Mouse (Mus musculus) lung, postnatal 0 days (tissue): Measurements from ENCODE around the gene Fignl1. TPM values are rescaled to one million over a fixed set of nuclear protein-coding genes. Genes with fewer than 3 reads are reported as not detected.

Experiments used
- ATAC-seq: fragments of 200-750 bp; cut with Nextera tagmentation; 2 replicates; pipeline ENCODE4 v1.8.0; 2017; ENCODE audit warnings: moderate library complexity
- DNase-seq: peaks from one replicate; pipeline ENCODE4 v3.0.0-alpha.2; 2016; ENCODE audit warnings: low spot score
- H3K27ac ChIP-seq: fragments of 300-500 bp; sonication (generic); 2 replicates; pipeline ENCODE4 v1.5.1; 2014; ENCODE audit warnings: antibody characterized with exemption, mild to moderate bottlenecking, low read length, mixed read lengths
- H3K27me3 ChIP-seq: fragments of 300-500 bp; sonication (generic); replicated peaks from 2 replicates; pipeline ENCODE4 v1.6.1; 2014; ENCODE audit warnings: low read length, mixed read lengths; ENCODE audit not compliant: insufficient read depth
- H3K36me3 ChIP-seq: fragments of 300-500 bp; sonication (generic); 2 replicates; pipeline ENCODE4 v1.6.1; 2014; ENCODE audit warnings: low read length, mixed read lengths; ENCODE audit not compliant: insufficient read depth
- H3K4me1 ChIP-seq: fragments of 300-500 bp; sonication (generic); 2 replicates; pipeline ENCODE4 v1.6.1; 2014; ENCODE audit warnings: antibody characterized with exemption, low read depth, low read length, mixed read lengths; ENCODE audit not compliant: insufficient read depth
- H3K4me2 ChIP-seq: fragments of 300-500 bp; sonication (generic); replicated peaks from 2 replicates; pipeline ENCODE4 v1.6.1; 2014; ENCODE audit warnings: low read depth, mild to moderate bottlenecking, low read length, moderate library complexity, mixed read lengths
- H3K4me3 ChIP-seq: fragments of 300-500 bp; sonication (generic); 2 replicates; pipeline ENCODE4 v1.5.1; 2014; ENCODE audit warnings: low read depth, low read length
- H3K9ac ChIP-seq: fragments of 300-500 bp; sonication (generic); replicated peaks from 2 replicates; pipeline ENCODE4 v1.6.1; 2014; ENCODE audit warnings: low read depth, mild to moderate bottlenecking
- H3K9me3 ChIP-seq: fragments of 300-500 bp; sonication (generic); 2 replicates; pipeline ENCODE4 v1.6.1; 2016; ENCODE audit warnings: low read length, mixed read lengths
- CTCF ChIP-seq: IDR thresholded peaks from 2 replicates; pipeline ENCODE4 v1.5.1; 2016; ENCODE audit warnings: antibody characterized with exemption, mild to moderate bottlenecking
- EP300 ChIP-seq: IDR thresholded peaks from 2 replicates; pipeline ENCODE4 v1.6.1; 2016; ENCODE audit warnings: antibody characterized with exemption, mild to moderate bottlenecking, control low read depth
- WGBS: fragments of 180-500 bp; shearing (Covaris S2); extraction: QIAGEN DNeasy Blood & Tissue Kit; methylation state at CpG from one replicate; pipeline ENCODE4 v1.1.7; 2014; 5-methylcytosine and 5-hydroxymethylcytosine counted together
- polyA plus RNA-seq: library from polyadenylated mRNA; unstranded; fragments of >200 nt; fragmentation: Nextera tagmentation; extraction: Ambion mirVana; gene quantifications from 2 replicates; pipeline ENCODE4 v1.2.1, GENCODE M21; 2015

Gene Fignl1
- polyA plus RNA-seq, 1 experiment from 2014 or later, result 4.2 TPM

GRCm38 (mm10) chr11:11766105-11766504, 42.7 kb downstream of the Fignl1 start:
- no peaks in the 10 kb centered on the region for H3K27me3 ChIP-seq
- H3K9ac ChIP-seq, result no peak overlapping the region
- no peak overlapping the region for H3K4me3 ChIP-seq
- no peak for ATAC-seq
- no peaks in the 10 kb centered on the region for H3K4me1 ChIP-seq
- DNase-seq, result no peak
- TF ChIP-seq EP300, result no peak
- H3K27ac ChIP-seq, result no peak overlapping the region
- H3K36me3 ChIP-seq, result no peaks in the 10 kb centered on the region
- H3K4me2 ChIP-seq, result no peak overlapping the region
- WGBS, result 88% methylated on average over 1 of the region's 1 CpGs
- H3K9me3 ChIP-seq, result no peaks in the 10 kb centered on the region

GRCm38 (mm10) chr11:11765414-11765813, 43.3 kb downstream of the Fignl1 start:
- WGBS, result 48% methylated on average over 1 of the region's 1 CpGs
- no peaks in the 10 kb centered on the region for H3K36me3 ChIP-seq
- H3K4me2 ChIP-seq, result no peak overlapping the region
- no peaks in the 10 kb centered on the region for H3K9me3 ChIP-seq
- ATAC-seq, result no peak
- DNase-seq, result no peak
- TF ChIP-seq CTCF (no peak), EP300 (no peak)
- no peaks in the 10 kb centered on the region for H3K27me3 ChIP-seq
- no peak overlapping the region for H3K9ac ChIP-seq
- no peaks in the 10 kb centered on the region for H3K4me1 ChIP-seq
- no peak overlapping the region for H3K27ac ChIP-seq
- no peak overlapping the region for H3K4me3 ChIP-seq

- H3K9me3 ChIP-seq, result no peaks in the 10 kb centered on the region
- no peak overlapping the region for H3K9ac ChIP-seq
- no peak overlapping the region for H3K4me2 ChIP-seq
- H3K36me3 ChIP-seq, result no peaks in the 10 kb centered on the region
- H3K27ac ChIP-seq, result no peak overlapping the region
- no peak overlapping the region for H3K4me3 ChIP-seq
- H3K27me3 ChIP-seq, result no peaks in the 10 kb centered on the region
- peak; percentile 43 for DNase-seq
- no peaks in the 10 kb centered on the region for H3K4me1 ChIP-seq
- ATAC-seq, result peak; percentile 28
- TF ChIP-seq CTCF (no peak), EP300 (no peak)
- WGBS, result 56% methylated on average over 4 of the region's 4 CpGs
Measured at GRCm38 (mm10) chr11:11763211-11763666, 45.5 kb downstream of the Fignl1 start.

- Histone ChIP-seq H3K27ac (no peak overlapping the region), H3K9me3 (no peaks in the 10 kb centered on the region), H3K4me2 (no peak overlapping the region), H3K4me1 (no peaks in the 10 kb centered on the region), H3K4me3 (no peak overlapping the region), H3K27me3 (no peaks in the 10 kb centered on the region), H3K36me3 (no peaks in the 10 kb centered on the region), H3K9ac (no peak overlapping the region)
- ATAC-seq, result no peak
- WGBS, result 89% methylated on average over 1 of the region's 1 CpGs
- TF ChIP-seq EP300 (no peak), CTCF (no peak)
- DNase-seq, result no peak
Measured at GRCm38 (mm10) chr11:11758883-11759282, 49.9 kb downstream of the Fignl1 start.

- DNase-seq (no peak), ATAC-seq (no peak)
- Histone ChIP-seq H3K9me3 (no peaks in the 10 kb centered on the region), H3K9ac (no peak overlapping the region), H3K27ac (no peak overlapping the region), H3K4me2 (no peak overlapping the region), H3K27me3 (no peaks in the 10 kb centered on the region), H3K4me3 (no peak overlapping the region), H3K36me3 (no peaks in the 10 kb centered on the region), H3K4me1 (no peaks in the 10 kb centered on the region)
- no peak for TF ChIP-seq CTCF
- no peak for TF ChIP-seq EP300
- WGBS, result 69% methylated on average over 6 of the region's 6 CpGs
Measured at GRCm38 (mm10) chr11:11758121-11758520, 50.6 kb downstream of the Fignl1 start.

GRCm38 (mm10) chr11:11752859-11753258, 55.9 kb downstream of the Fignl1 start:
- Histone ChIP-seq H3K27ac (no peak overlapping the region), H3K9me3 (no peaks in the 10 kb centered on the region), H3K9ac (no peak overlapping the region), H3K27me3 (no peaks in the 10 kb centered on the region), H3K36me3 (no peaks in the 10 kb centered on the region), H3K4me2 (no peak overlapping the region), H3K4me3 (no peak overlapping the region), H3K4me1 (no peaks in the 10 kb centered on the region)
- ATAC-seq (no peak), DNase-seq (no peak)
- TF ChIP-seq EP300 (no peak), CTCF (no peak)
- 76% methylated on average over 5 of the region's 5 CpGs for WGBS

GRCm38 (mm10) chr11:11751091-11751490, 57.7 kb downstream of the Fignl1 start:
- 79% methylated on average over 5 of the region's 5 CpGs for WGBS

More at GRCm38 (mm10) chr11:11751091-11751490, 57.7 kb downstream of the Fignl1 start:
- TF ChIP-seq CTCF, result no peak
- TF ChIP-seq EP300, result no peak
- H3K9ac ChIP-seq, result no peak overlapping the region
- H3K27me3 ChIP-seq, result no peaks in the 10 kb centered on the region
- ATAC-seq, result no peak
- H3K4me1 ChIP-seq, result no peaks in the 10 kb centered on the region
- no peaks in the 10 kb centered on the region for H3K9me3 ChIP-seq
- no peak overlapping the region for H3K27ac ChIP-seq
- H3K4me2 ChIP-seq, result no peak overlapping the region
- H3K36me3 ChIP-seq, result no peaks in the 10 kb centered on the region
- DNase-seq, result no peak
- H3K4me3 ChIP-seq, result no peak overlapping the region
